Mouse (Mus musculus): ENCODE data around the gene Nop53. TPM values are rescaled to one million over a fixed set of nuclear protein-coding genes. Genes with fewer than 3 reads are reported as not detected.
"Not testable (repeated sequence)": the region's sequence is repeated elsewhere in the genome, so short reads cannot be mapped to it uniquely, and the experiment has no call there.

Gene Nop53
- polyA plus RNA-seq, 1 experiment from 2014 or later = 182 TPM

GRCm38 (mm10) chr7:15921796-15922195 is 24.1 kb downstream of the Nop53 start:
- no peak for DNase-seq (ENCODE audit: low spot score)
- Histone ChIP-seq H3K9ac (ENCODE audit: low read length) (peak overlapping the region; percentile 85), H3K4me1 (replicated peaks; ENCODE audit: control insufficient read depth, insufficient read depth, low read length) (peaks cover 16% of the 10 kb centered on the region), H3K9me3 (ENCODE audit: control insufficient read depth, low read length) (no peaks in the 10 kb centered on the region), H3K36me3 (ENCODE audit: control insufficient read depth, insufficient read depth, low read length) (peaks cover 33% of the 10 kb centered on the region), H3K27ac (ENCODE audit: low read depth) (peak overlapping the region; percentile 76), H3K4me3 (ENCODE audit: low read depth, low read length) (peak overlapping the region; percentile 74), H3K27me3 (replicated peaks; ENCODE audit: control insufficient read depth, insufficient read depth, low read length) (no peaks in the 10 kb centered on the region), H3K4me2 (ENCODE audit: low read length) (peak overlapping the region; percentile 81)
- ATAC-seq (replicated peaks; ENCODE audit: low FRiP score, low TSS enrichment, low read depth) = peak; percentile 60
- WGBS = 0% methylated on average over 10 of the region's 10 CpGs

GRCm38 (mm10) chr7:15920645-15921190 is 25.2 kb downstream of the Nop53 start:
- ATAC-seq (replicated peaks; ENCODE audit: low FRiP score, low TSS enrichment, low read depth) = no peak
- H3K9ac ChIP-seq (ENCODE audit: low read length) = peak overlapping the region; percentile 85; the same call in 1 of the 2 replicates
- H3K4me2 ChIP-seq (ENCODE audit: low read length) = peak overlapping the region; percentile 81
- no peaks in the 10 kb centered on the region for H3K27me3 ChIP-seq (replicated peaks; ENCODE audit: control insufficient read depth, insufficient read depth, low read length)
- peaks cover 16% of the 10 kb centered on the region for H3K4me1 ChIP-seq (replicated peaks; ENCODE audit: control insufficient read depth, insufficient read depth, low read length)
- DNase-seq (ENCODE audit: low spot score) = no peak
- no peak overlapping the region for H3K27ac ChIP-seq (ENCODE audit: low read depth)
- 86% methylated on average over 6 of the region's 6 CpGs for WGBS
- no peaks in the 10 kb centered on the region for H3K9me3 ChIP-seq (ENCODE audit: control insufficient read depth, low read length)
- peak overlapping the region; percentile 74 for H3K4me3 ChIP-seq (ENCODE audit: low read depth, low read length)
- peaks cover 36% of the 10 kb centered on the region for H3K36me3 ChIP-seq (ENCODE audit: control insufficient read depth, insufficient read depth, low read length)

DNA sequence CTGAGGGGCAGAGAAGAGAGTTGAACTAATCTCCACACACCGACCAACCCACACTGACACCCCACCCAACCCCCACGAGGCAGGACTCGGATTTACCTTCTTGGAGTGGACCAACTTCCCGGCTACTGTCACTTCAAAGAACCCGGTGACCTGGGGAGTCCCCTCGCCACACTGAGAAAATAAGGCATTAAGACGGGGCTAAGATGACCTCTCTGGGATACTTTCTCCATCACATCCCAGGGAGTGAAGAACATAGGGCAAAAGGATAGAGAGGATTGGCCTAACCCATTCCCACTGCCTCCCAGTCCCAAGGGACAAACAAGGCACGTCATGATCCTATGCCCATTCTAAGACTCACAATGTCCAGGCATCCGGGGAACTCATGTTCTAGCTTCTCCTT is 25.9 kb downstream of the Nop53 start:
- H3K9ac ChIP-seq (ENCODE audit: low read length) = no peak overlapping the region
- H3K27ac ChIP-seq (ENCODE audit: low read depth) = no peak overlapping the region
- 95% methylated on average over 9 of the region's 9 CpGs for WGBS
- H3K9me3 ChIP-seq (ENCODE audit: control insufficient read depth, low read length) = no peaks in the 10 kb centered on the region
- no peaks in the 10 kb centered on the region for H3K27me3 ChIP-seq (replicated peaks; ENCODE audit: control insufficient read depth, insufficient read depth, low read length)
- H3K4me2 ChIP-seq (ENCODE audit: low read length) = peak overlapping the region; percentile 81; the same call in 1 of the 2 replicates
- no peak overlapping the region for H3K4me3 ChIP-seq (ENCODE audit: low read depth, low read length)
- ATAC-seq (replicated peaks; ENCODE audit: low FRiP score, low TSS enrichment, low read depth) (no peak), DNase-seq (ENCODE audit: low spot score) (no peak)
- H3K36me3 ChIP-seq (ENCODE audit: control insufficient read depth, insufficient read depth, low read length) = peaks cover 36% of the 10 kb centered on the region
- H3K4me1 ChIP-seq (replicated peaks; ENCODE audit: control insufficient read depth, insufficient read depth, low read length) = peaks cover 16% of the 10 kb centered on the region

DNA sequence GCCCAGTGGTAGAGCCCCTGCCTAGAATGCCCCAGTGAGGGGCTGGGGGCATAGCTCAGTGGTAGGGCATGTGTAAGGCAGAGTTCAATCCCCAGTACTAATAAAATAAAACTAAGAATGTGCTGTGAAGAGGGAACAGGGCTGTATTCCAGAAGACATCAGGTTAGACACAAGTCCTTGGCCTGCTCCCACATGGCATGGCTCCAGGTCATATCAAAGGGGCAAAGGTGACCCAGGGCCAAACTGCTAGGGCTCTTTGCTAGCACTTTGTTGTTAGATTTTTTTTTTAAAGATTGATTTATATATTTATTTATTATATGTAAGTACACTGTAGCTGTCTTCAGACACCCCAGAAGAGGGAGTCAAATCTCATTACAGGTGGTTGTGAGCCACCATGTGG is 27.5 kb downstream of the Nop53 start:
- Histone ChIP-seq H3K9ac (ENCODE audit: low read length) (no peak overlapping the region), H3K4me3 (ENCODE audit: low read depth, low read length) (no peak overlapping the region), H3K27ac (ENCODE audit: low read depth) (no peak overlapping the region), H3K4me1 (replicated peaks; ENCODE audit: control insufficient read depth, insufficient read depth, low read length) (peaks cover 16% of the 10 kb centered on the region), H3K36me3 (ENCODE audit: control insufficient read depth, insufficient read depth, low read length) (peaks cover 36% of the 10 kb centered on the region), H3K27me3 (replicated peaks; ENCODE audit: control insufficient read depth, insufficient read depth, low read length) (no peaks in the 10 kb centered on the region), H3K4me2 (ENCODE audit: low read length) (no peak overlapping the region), H3K9me3 (ENCODE audit: control insufficient read depth, low read length) (no peaks in the 10 kb centered on the region)
- ATAC-seq (replicated peaks; ENCODE audit: low FRiP score, low TSS enrichment, low read depth) (no peak), DNase-seq (ENCODE audit: low spot score) (no peak)

- Histone ChIP-seq H3K4me2 (ENCODE audit: low read length) (no peak overlapping the region), H3K36me3 (ENCODE audit: control insufficient read depth, insufficient read depth, low read length) (peaks cover 36% of the 10 kb centered on the region), H3K4me1 (replicated peaks; ENCODE audit: control insufficient read depth, insufficient read depth, low read length) (peaks cover 10% of the 10 kb centered on the region), H3K9ac (ENCODE audit: low read length) (no peak overlapping the region), H3K9me3 (ENCODE audit: control insufficient read depth, low read length) (no peaks in the 10 kb centered on the region), H3K27me3 (replicated peaks; ENCODE audit: control insufficient read depth, insufficient read depth, low read length) (no peaks in the 10 kb centered on the region), H3K27ac (ENCODE audit: low read depth) (no peak overlapping the region), H3K4me3 (ENCODE audit: low read depth, low read length) (no peak overlapping the region)
- WGBS = 83% methylated on average over 4 of the region's 4 CpGs
- DNase-seq (ENCODE audit: low spot score) (no peak), ATAC-seq (replicated peaks; ENCODE audit: low FRiP score, low TSS enrichment, low read depth) (no peak)
Measured at GRCm38 (mm10) chr7:15916996-15917395, 28.9 kb downstream of the Nop53 start.

DNA sequence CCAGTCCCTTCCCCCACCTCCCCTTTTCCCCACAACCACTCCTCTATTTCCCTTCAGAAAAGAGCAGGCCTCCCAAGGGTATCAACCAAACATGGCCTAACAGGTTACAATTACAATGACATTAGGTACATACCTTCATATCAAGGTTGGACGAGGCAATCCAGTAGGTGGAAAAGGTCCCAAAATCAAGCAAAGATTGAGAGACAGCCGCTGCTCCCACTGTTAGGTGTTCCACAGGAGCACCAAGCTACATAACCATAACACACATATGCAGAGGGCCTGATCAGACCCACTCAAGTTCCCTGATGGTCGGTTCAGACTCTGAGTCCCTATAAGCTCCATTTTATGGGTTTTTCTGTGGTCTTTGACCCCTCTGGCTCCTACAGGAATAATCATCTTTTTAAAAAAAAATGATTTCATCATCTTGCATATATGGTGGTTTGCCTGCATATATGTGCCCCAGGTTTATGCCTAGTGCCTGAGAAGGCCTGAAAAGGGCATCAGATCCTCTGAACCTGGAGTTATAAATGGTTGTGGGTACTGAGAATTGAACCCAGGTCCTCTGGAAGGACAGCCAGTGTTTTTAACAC is 29.6 kb downstream of the Nop53 start:
- no peak for DNase-seq (ENCODE audit: low spot score)

DNA sequence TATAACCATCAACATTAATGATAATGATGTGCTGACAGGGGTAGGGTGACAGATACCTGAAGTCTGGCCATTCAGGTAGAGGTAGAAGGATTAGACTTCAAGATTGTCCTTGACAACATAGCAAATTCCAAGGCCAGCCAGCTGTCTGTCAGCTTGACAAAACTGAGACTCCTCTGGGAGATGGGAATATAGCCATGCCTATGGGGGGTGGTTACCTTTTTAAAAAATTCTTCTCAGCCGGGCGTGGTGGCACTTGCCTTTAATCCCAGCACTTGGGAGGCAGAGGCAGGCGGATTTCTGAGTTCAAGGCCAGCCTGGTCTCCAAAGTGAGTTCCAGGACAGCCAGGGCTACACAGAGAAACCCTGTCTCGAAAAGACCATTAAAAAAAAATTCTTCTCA is 30.2 kb downstream of the Nop53 start:
- H3K9me3 ChIP-seq (ENCODE audit: control insufficient read depth, low read length); DNase-seq (ENCODE audit: low spot score); H3K4me1 ChIP-seq (replicated peaks; ENCODE audit: control insufficient read depth, insufficient read depth, low read length); H3K27ac ChIP-seq (ENCODE audit: low read depth); H3K27me3 ChIP-seq (replicated peaks; ENCODE audit: control insufficient read depth, insufficient read depth, low read length); ATAC-seq (replicated peaks; ENCODE audit: low FRiP score, low TSS enrichment, low read depth); H3K4me3 ChIP-seq (ENCODE audit: low read depth, low read length); H3K9ac ChIP-seq (ENCODE audit: low read length); H3K4me2 ChIP-seq (ENCODE audit: low read length): not testable (repeated sequence)
- peaks cover 36% of the 10 kb centered on the region for H3K36me3 ChIP-seq (ENCODE audit: control insufficient read depth, insufficient read depth, low read length)
- 90% methylated on average over 4 of the region's 4 CpGs for WGBS

More for the DNA sequence above, 29.6 kb downstream of the Nop53 start:
- no peaks in the 10 kb centered on the region for H3K27me3 ChIP-seq (replicated peaks; ENCODE audit: control insufficient read depth, insufficient read depth, low read length)
- no peak overlapping the region for H3K9ac ChIP-seq (ENCODE audit: low read length)
- H3K27ac ChIP-seq (ENCODE audit: low read depth) = no peak overlapping the region
- H3K9me3 ChIP-seq (ENCODE audit: control insufficient read depth, low read length) = no peaks in the 10 kb centered on the region
- no peak overlapping the region for H3K4me2 ChIP-seq (ENCODE audit: low read length)
- ATAC-seq (replicated peaks; ENCODE audit: low FRiP score, low TSS enrichment, low read depth) = no peak
- peaks cover 36% of the 10 kb centered on the region for H3K36me3 ChIP-seq (ENCODE audit: control insufficient read depth, insufficient read depth, low read length)
- H3K4me3 ChIP-seq (ENCODE audit: low read depth, low read length) = no peak overlapping the region
- H3K4me1 ChIP-seq (replicated peaks; ENCODE audit: control insufficient read depth, insufficient read depth, low read length) = peaks cover 10% of the 10 kb centered on the region
- WGBS = 73% methylated on average over 3 of the region's 3 CpGs

- DNase-seq (ENCODE audit: low spot score) = no peak
- 91% methylated on average over 2 of the region's 2 CpGs for WGBS
- Histone ChIP-seq H3K36me3 (ENCODE audit: control insufficient read depth, insufficient read depth, low read length) (peaks cover 28% of the 10 kb centered on the region), H3K27ac (ENCODE audit: low read depth) (no peak overlapping the region), H3K9me3 (ENCODE audit: control insufficient read depth, low read length) (no peaks in the 10 kb centered on the region), H3K4me1 (replicated peaks; ENCODE audit: control insufficient read depth, insufficient read depth, low read length) (no peaks in the 10 kb centered on the region), H3K9ac (ENCODE audit: low read length) (no peak overlapping the region), H3K4me2 (ENCODE audit: low read length) (no peak overlapping the region), H3K27me3 (replicated peaks; ENCODE audit: control insufficient read depth, insufficient read depth, low read length) (no peaks in the 10 kb centered on the region), H3K4me3 (ENCODE audit: low read depth, low read length) (no peak overlapping the region)
- no peak for ATAC-seq (replicated peaks; ENCODE audit: low FRiP score, low TSS enrichment, low read depth)
Measured at GRCm38 (mm10) chr7:15914751-15915150, 31.1 kb downstream of the Nop53 start.

DNA sequence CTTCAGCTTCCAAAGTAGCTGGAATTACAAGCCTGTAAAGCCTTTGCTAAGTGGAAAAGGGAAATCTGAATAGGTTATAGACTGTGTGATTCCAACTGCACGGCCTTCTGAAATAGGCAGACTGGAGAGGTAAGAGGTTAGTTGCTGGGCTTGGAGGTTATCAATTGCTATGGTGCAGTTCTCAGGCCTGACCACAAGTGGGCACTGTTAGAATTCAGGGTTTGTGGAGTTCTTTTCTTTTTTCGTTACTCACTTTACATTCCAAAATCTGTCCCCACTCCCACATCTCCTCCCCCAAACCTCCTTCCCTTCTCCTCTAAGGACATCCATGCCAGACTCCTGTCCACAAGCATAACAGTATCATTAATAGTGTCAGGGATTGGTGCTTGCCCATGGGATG is 31.6 kb downstream of the Nop53 start:
- Histone ChIP-seq H3K9ac (ENCODE audit: low read length) (no peak overlapping the region), H3K27me3 (replicated peaks; ENCODE audit: control insufficient read depth, insufficient read depth, low read length) (no peaks in the 10 kb centered on the region), H3K9me3 (ENCODE audit: control insufficient read depth, low read length) (no peaks in the 10 kb centered on the region), H3K27ac (ENCODE audit: low read depth) (no peak overlapping the region), H3K4me3 (ENCODE audit: low read depth, low read length) (no peak overlapping the region), H3K36me3 (ENCODE audit: control insufficient read depth, insufficient read depth, low read length) (peaks cover 23% of the 10 kb centered on the region), H3K4me1 (replicated peaks; ENCODE audit: control insufficient read depth, insufficient read depth, low read length) (no peaks in the 10 kb centered on the region), H3K4me2 (ENCODE audit: low read length) (no peak overlapping the region)
- DNase-seq (ENCODE audit: low spot score) (peak; percentile 64), ATAC-seq (replicated peaks; ENCODE audit: low FRiP score, low TSS enrichment, low read depth) (no peak)
- WGBS = 32% methylated on average over 2 of the region's 2 CpGs

All from intestine, embryonic 14.5 days (tissue).